Mouse (Mus musculus): ENCODE measurements around the gene Trub1.

- no peak for TF ChIP-seq POLR2A (IDR thresholded peaks at IDR 0.05; ENCODE audit: insufficient read length, low read depth)
- no peak for TF ChIP-seq POLR2AphosphoS2 (IDR thresholded peaks at IDR 0.05; ENCODE audit: insufficient read length, low read depth)
- TF ChIP-seq MYOG (IDR thresholded peaks at IDR 0.05; ENCODE audit: control insufficient read depth in 1 of 3, insufficient read depth in 1 of 3, insufficient read length in 2 of 3, low read depth in 2 of 3), result no peak
- no peak for TF ChIP-seq E2F4 (IDR thresholded peaks at IDR 0.05; ENCODE audit: insufficient read depth)
Observed at GRCm38 (mm10) chr19:57506591-57506990, 53.9 kb downstream of the Trub1 start.
